Mouse (Mus musculus) lung, embryonic 14.5 days (tissue): ENCODE results near the gene Klc1. TPM values are rescaled to one million over a fixed set of nuclear protein-coding genes. Genes with fewer than 3 reads are reported as not detected.
A peak's percentile ranks its signal among the peaks of the same experiment; 100 is the strongest.

ENCODE experiments used
- ATAC-seq: fragments of 200-750 bp; cut with Nextera tagmentation; 2 replicates; pipeline ENCODE4 v1.8.0; 2017; ENCODE audit warnings: mild to moderate bottlenecking, moderate TSS enrichment, moderate library complexity; ENCODE audit not compliant: insufficient read depth
- DNase-seq: peaks from one replicate; pipeline ENCODE4 v3.0.0-alpha.2; 2015
- H3K27ac ChIP-seq: fragments of 300-500 bp; sonication (generic); 2 replicates; pipeline ENCODE4 v1.5.1; 2014; ENCODE audit warnings: low read depth, mild to moderate bottlenecking, moderate library complexity
- H3K27me3 ChIP-seq: fragments of 300-500 bp; sonication (generic); 2 replicates; pipeline ENCODE4 v1.6.1; 2014; ENCODE audit warnings: low read length, control low read depth; ENCODE audit not compliant: insufficient read depth
- H3K36me3 ChIP-seq: fragments of 300-500 bp; sonication (generic); 2 replicates; pipeline ENCODE4 v1.6.1; 2014; ENCODE audit warnings: control low read depth; ENCODE audit not compliant: insufficient read depth
- H3K4me1 ChIP-seq: fragments of 300-500 bp; sonication (generic); 2 replicates; pipeline ENCODE4 v1.6.1; 2014; ENCODE audit warnings: antibody characterized with exemption, control low read depth; ENCODE audit not compliant: insufficient read depth
- H3K4me2 ChIP-seq: fragments of 300-500 bp; sonication (generic); 2 replicates; pipeline ENCODE4 v1.6.1; 2014; ENCODE audit warnings: mild to moderate bottlenecking
- H3K4me3 ChIP-seq: fragments of 300-500 bp; sonication (generic); 2 replicates; pipeline ENCODE4 v1.5.1; 2014; ENCODE audit warnings: low read depth, low read length
- H3K9ac ChIP-seq: fragments of 300-500 bp; sonication (generic); 2 replicates; pipeline ENCODE4 v1.6.1; 2014
- H3K9me3 ChIP-seq: fragments of 300-500 bp; sonication (generic); 2 replicates; pipeline ENCODE4 v1.6.1; 2016; ENCODE audit warnings: low read depth, low read length, control low read depth
- CTCF ChIP-seq: IDR thresholded peaks from 2 replicates; pipeline ENCODE4 v1.5.1; 2016; ENCODE audit warnings: antibody characterized with exemption, low read depth
- WGBS: fragments of 180-500 bp; shearing (Covaris S2); extraction: QIAGEN DNeasy Blood & Tissue Kit; methylation state at CpG from one replicate; pipeline ENCODE4 v1.1.7; 2014; 5-methylcytosine and 5-hydroxymethylcytosine counted together
- polyA plus RNA-seq: library from polyadenylated mRNA; unstranded; fragments of >200 nt; fragmentation: Nextera tagmentation; extraction: Ambion mirVana; gene quantifications from 2 replicates; pipeline ENCODE4 v1.2.1, GENCODE M21; 2014

Gene Klc1
- polyA plus RNA-seq, 1 experiment from 2014 or later: 96.7 TPM

DNA sequence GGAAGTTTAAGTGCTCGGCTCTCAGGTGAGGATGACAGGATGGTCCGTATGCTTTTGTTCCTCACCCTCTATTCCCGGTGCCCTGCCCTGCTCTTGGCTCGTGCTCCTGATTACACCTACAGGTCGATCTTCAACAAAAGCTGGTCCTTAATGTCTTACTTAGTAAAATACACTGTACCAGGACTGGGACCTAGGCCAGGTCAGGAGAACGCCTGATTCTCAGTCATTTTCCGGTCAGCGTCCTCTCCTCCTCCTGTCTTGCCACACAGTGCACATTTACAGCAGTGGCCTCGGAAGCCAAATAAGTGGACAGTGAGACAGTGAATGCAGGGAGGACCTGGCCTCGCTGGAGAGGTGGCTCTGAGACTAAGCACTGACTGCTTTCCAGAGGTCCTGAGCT, 12.0 kb downstream of the Klc1 start:
- WGBS: 69% methylated on average over 10 of the region's 10 CpGs
- H3K27ac ChIP-seq: peak overlapping the region; percentile 51
- H3K9me3 ChIP-seq: no peaks in the 10 kb centered on the region
- H3K27me3 ChIP-seq: no peaks in the 10 kb centered on the region
- no peak overlapping the region for H3K4me3 ChIP-seq
- no peak overlapping the region for H3K4me2 ChIP-seq
- no peak for DNase-seq
- ATAC-seq: no peak
- no peak for TF ChIP-seq CTCF
- peaks cover 40% of the 10 kb centered on the region for H3K36me3 ChIP-seq
- peaks cover 8% of the 10 kb centered on the region; the same call in 1 of the 2 replicates for H3K4me1 ChIP-seq
- H3K9ac ChIP-seq: no peak overlapping the region

- ATAC-seq: no peak
These were observed 15.5 kb downstream of the Klc1 start for GRCm38 (mm10) chr12:111774156-111774555.

GRCm38 (mm10) chr12:111774845-111775244, 16.2 kb downstream of the Klc1 start:
- ATAC-seq (no peak), DNase-seq (no peak)
- Histone ChIP-seq H3K9ac (no peak overlapping the region), H3K36me3 (peaks cover 77% of the 10 kb centered on the region), H3K4me1 (peaks cover 4% of the 10 kb centered on the region; the same call in 1 of the 2 replicates), H3K9me3 (no peaks in the 10 kb centered on the region), H3K27me3 (no peaks in the 10 kb centered on the region), H3K4me3 (no peak overlapping the region), H3K27ac (no peak overlapping the region), H3K4me2 (no peak overlapping the region)
- TF ChIP-seq CTCF: no peak
- 73% methylated on average over 15 of the region's 15 CpGs for WGBS

More at GRCm38 (mm10) chr12:111774156-111774555, 15.5 kb downstream of the Klc1 start:
- no peak overlapping the region for H3K4me3 ChIP-seq
- no peaks in the 10 kb centered on the region for H3K27me3 ChIP-seq
- no peak overlapping the region for H3K27ac ChIP-seq
- H3K4me2 ChIP-seq: no peak overlapping the region
- peaks cover 71% of the 10 kb centered on the region for H3K36me3 ChIP-seq
- WGBS: 73% methylated on average over 16 of the region's 16 CpGs
- H3K9ac ChIP-seq: no peak overlapping the region
- DNase-seq: no peak
- peaks cover 6% of the 10 kb centered on the region; the same call in 1 of the 2 replicates for H3K4me1 ChIP-seq
- H3K9me3 ChIP-seq: no peaks in the 10 kb centered on the region
- TF ChIP-seq CTCF: no peak

- 84% methylated on average over 13 of the region's 13 CpGs for WGBS
- DNase-seq: no peak
- no peak for TF ChIP-seq CTCF
- no peak for ATAC-seq
- H3K4me1 ChIP-seq: no peaks in the 10 kb centered on the region
- no peaks in the 10 kb centered on the region for H3K27me3 ChIP-seq
- H3K4me2 ChIP-seq: no peak overlapping the region
- no peak overlapping the region for H3K4me3 ChIP-seq
- H3K9ac ChIP-seq: no peak overlapping the region
- H3K9me3 ChIP-seq: no peaks in the 10 kb centered on the region
- no peak overlapping the region for H3K27ac ChIP-seq
- H3K36me3 ChIP-seq: peaks cover 95% of the 10 kb centered on the region
These were observed 19.3 kb downstream of the Klc1 start for GRCm38 (mm10) chr12:111777919-111778318.

DNA sequence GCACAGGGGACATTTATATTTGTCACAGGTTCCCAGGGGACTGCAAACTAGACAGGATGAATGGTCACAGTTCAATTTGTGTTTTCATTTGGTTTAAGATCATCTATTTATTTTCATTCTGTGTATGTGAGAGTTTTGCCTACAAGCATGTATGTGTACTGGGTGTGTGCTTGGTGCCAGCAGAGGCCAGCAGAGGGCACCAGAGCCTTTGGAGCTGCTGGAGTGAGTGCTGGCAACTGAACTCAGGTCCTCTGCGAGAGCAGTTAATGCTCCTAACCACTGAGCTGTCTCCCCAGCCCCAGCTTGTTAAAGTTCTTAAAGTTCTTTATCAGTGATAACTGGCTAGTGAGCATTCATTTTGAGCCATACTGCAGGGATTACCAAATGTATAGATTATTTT, 20.9 kb downstream of the Klc1 start:
- no peak overlapping the region for H3K4me2 ChIP-seq

GRCm38 (mm10) chr12:111785174-111785573, 26.5 kb downstream of the Klc1 start:
- H3K27ac ChIP-seq: no peak overlapping the region
- no peak overlapping the region for H3K9ac ChIP-seq
- H3K9me3 ChIP-seq: no peaks in the 10 kb centered on the region
- no peak overlapping the region for H3K4me3 ChIP-seq
- no peak overlapping the region for H3K4me2 ChIP-seq
- DNase-seq (no peak), ATAC-seq (no peak)
- no peaks in the 10 kb centered on the region for H3K27me3 ChIP-seq
- TF ChIP-seq CTCF: no peak
- WGBS: 62% methylated on average over 15 of the region's 15 CpGs
- H3K36me3 ChIP-seq: peaks cover 94% of the 10 kb centered on the region
- H3K4me1 ChIP-seq: no peaks in the 10 kb centered on the region

More for the DNA sequence above, 20.9 kb downstream of the Klc1 start:
- ATAC-seq (no peak), DNase-seq (no peak)
- H3K4me3 ChIP-seq: no peak overlapping the region
- peak; percentile 44 for TF ChIP-seq CTCF
- H3K27me3 ChIP-seq: no peaks in the 10 kb centered on the region
- WGBS: 90% methylated on average over 1 of the region's 1 CpGs
- no peaks in the 10 kb centered on the region for H3K9me3 ChIP-seq
- H3K9ac ChIP-seq: no peak overlapping the region
- H3K36me3 ChIP-seq: peaks cover 95% of the 10 kb centered on the region
- H3K4me1 ChIP-seq: no peaks in the 10 kb centered on the region
- H3K27ac ChIP-seq: no peak overlapping the region

DNA sequence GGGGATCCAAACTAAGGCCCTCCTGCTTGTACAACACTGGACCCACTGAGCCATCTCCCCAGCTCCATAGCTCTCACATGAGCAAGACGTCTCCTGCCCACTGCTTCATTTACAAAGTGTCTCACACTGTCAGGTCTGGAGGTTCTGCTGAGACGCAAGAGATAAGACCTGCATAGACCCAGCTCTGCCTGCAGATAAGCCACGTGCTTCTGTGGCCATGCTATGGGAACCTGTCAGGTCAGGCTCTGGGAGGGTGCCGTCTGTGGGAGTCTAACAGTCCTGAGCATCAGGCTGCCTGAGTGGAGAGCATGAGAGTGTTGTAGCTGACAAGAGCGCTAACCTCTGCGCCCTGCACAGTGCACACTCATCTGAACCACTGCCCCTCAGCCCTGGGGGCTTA, 28.4 kb downstream of the Klc1 start:
- Histone ChIP-seq H3K27ac (no peak overlapping the region), H3K4me1 (no peaks in the 10 kb centered on the region), H3K4me2 (no peak overlapping the region), H3K9me3 (no peaks in the 10 kb centered on the region), H3K4me3 (no peak overlapping the region), H3K27me3 (no peaks in the 10 kb centered on the region), H3K9ac (no peak overlapping the region), H3K36me3 (peaks cover 95% of the 10 kb centered on the region)
- ATAC-seq (no peak), DNase-seq (no peak)
- TF ChIP-seq CTCF: no peak
- WGBS: 77% methylated on average over 6 of the region's 6 CpGs

DNA sequence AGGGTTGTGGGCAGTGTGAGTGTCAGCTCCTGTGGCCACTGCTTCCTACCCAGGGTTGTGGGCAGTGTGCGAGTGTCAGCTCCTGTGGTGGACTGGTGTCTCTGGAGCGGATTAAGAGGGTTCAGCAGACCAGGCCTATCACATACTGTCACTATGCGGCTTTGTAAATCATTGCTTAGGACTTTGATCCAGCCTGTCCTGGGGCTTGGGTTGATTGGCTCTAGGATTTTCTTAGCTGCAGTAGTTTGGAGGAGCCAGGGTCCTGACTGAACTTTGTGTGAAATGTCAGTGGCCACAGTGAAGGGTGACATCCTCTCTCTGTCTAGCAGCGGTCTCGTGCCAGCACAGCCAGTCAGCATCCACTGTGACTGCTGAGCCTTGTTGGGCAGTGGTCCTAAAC, 31.4 kb downstream of the Klc1 start:
- Histone ChIP-seq H3K27ac (no peak overlapping the region), H3K27me3 (no peaks in the 10 kb centered on the region), H3K36me3 (peaks cover 99% of the 10 kb centered on the region), H3K4me3 (no peak overlapping the region), H3K9me3 (no peaks in the 10 kb centered on the region), H3K4me1 (no peaks in the 10 kb centered on the region), H3K4me2 (no peak overlapping the region), H3K9ac (no peak overlapping the region)
- WGBS: 90% methylated on average over 5 of the region's 5 CpGs
- no peak for TF ChIP-seq CTCF
- ATAC-seq: no peak
- DNase-seq: no peak
